Mouse (Mus musculus) ZHBTc4 (cell line): ENCODE results near the gene Rin1.
A peak's percentile ranks its signal among the peaks of the same experiment; 100 is the strongest.

ENCODE experiments used
- DNase-seq: peaks from one replicate; pipeline ENCODE4 v3.0.0-alpha.2; 2011; ENCODE audit warnings: low read depth, low spot score

Gene Rin1

GRCm38 (mm10) chr19:5041588-5041987, 8.7 kb upstream of the Rin1 start:
- DNase-seq: no peak

GRCm38 (mm10) chr19:5045531-5045930, 4.8 kb upstream of the Rin1 start:
- no peak for DNase-seq

DNA sequence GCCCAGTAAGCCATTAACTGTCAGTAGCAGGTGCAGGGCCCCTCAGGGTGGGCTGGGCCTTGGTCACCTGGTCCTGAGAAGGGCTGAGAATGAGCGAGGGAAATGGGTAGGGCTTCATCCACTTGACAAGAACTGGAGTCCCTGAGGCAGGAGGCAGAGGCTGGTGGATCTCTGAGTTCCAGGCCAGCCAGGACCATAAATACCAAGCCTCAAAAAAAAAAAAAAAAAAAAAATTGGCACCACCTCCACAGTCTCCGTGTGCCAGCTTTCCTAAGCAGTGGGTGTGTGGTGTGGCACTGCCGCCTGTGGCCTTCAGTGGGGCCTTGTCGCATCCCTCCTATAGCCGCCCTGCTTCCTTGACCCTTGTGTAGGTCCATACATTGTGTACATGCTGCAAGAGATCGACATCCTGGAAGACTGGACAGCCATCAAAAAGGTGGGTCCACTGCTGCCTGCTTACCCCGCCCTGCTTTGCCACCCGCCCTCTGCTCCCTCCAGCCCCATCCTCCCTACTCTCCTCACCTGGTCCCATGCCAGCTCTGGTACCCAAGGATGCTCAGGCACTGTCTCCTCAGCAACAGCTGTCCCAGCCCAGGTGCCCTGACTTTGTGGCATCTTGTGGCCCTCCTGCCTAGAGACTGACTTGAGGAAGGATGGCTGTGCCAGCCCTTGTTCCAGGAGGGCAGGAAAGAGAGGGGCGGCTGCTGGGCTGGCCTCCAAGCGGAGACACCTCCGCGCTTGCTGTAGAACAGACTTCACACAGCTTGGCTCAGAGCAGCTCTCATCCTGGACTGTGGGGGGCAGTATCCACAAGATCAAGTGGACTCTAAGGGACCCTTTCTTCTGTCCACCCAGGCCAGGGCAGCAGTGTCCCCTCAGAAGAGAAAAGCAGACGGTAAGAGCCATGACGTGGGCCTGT, 1.9 kb upstream of the Rin1 start:
- no peak for DNase-seq

- no peak for DNase-seq
These were observed 956 bp upstream of the Rin1 start for GRCm38 (mm10) chr19:5049325-5049724.

GRCm38 (mm10) chr19:5051031-5051430, 750 bp downstream of the Rin1 start:
- peak; percentile 19 for DNase-seq

DNA sequence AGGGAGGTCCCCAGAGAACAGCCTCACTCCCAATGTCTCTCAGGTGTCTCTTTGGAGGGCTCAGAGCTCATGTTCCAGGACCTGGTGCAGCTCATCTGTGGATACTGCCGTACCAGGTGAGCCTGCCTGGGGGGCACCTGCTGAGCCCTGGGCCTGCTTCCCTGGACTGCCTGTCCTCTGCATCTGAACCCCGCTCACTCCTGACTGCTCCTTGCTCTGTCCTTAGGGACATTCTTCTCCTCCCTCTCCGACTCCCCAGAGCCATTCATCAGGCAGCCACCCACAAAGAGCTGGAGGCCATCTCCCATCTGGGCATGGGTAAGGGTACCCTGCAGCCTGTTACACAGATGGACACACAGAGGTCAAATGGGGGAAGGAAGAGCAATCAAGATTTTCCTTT, 1.2 kb downstream of the Rin1 start:
- no peak for DNase-seq

GRCm38 (mm10) chr19:5052166-5052822, 2.0 kb downstream of the Rin1 start:
- DNase-seq: no peak

DNA sequence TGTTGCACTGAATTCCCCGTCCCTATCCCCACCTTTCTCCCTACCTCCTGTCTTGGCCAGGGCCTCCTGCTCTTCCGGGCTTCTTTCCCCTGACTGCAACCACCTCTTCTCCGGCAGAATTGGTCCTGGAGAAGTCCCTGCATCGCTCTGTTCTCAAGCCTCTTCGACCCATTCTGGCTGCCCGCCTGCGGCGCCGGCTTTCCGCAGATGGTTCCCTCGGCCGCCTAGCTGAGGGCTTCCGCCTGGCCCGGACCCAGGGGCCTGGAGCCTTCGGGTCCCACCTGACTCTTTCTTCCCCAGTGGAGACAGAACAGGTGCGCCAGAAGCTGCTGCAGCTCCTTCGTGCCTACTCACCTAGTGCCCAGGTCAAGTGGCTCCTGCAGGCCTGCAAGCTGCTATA, 2.6 kb downstream of the Rin1 start:
- DNase-seq: no peak

GRCm38 (mm10) chr19:5053909-5054308, 3.6 kb downstream of the Rin1 start:
- DNase-seq: peak; percentile 83

- peak; percentile 70 for DNase-seq
These were observed 6.0 kb downstream of the Rin1 start for GRCm38 (mm10) chr19:5056251-5056650.

DNA sequence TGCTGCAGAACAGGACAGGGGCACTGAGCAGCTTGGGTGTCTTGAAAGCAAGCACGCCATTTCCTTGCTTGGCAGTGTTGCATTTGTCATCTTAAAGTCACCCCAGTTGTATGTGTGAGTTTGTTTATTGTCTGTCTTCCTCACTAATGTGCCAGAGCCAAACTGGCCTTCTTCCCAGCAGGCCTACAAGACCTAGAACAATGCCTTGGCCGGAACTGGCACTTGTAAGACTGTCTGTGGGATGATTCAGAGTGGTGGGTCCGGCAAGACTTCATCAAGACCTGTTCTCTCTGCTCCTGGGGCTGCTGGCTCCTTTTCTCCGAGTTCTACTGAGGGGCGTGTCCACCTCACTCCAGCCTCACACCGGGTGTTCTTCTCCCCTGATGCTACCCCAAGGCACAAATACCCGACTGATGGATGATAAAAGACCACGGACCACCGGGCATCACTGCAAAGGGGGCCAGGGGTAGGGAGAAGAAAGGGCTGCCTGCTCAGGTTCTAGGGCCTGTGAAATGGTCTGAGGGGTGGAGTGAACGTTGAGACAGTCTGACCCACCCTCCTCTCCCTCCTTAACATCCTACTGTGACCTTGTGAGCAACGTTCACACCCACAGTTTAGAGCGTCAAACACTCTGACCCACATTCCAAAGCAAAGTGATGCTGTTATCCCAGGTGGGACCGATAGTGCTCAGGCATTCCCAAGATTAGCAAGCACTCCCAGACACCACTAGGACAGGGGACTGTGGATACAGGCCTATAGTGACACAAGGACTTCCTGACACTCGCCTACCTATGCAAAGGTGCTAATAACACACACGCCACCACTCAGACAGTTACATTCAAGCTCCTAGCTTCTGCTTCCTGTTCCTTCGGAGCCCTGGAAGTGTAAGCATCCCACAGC, 7.8 kb downstream of the Rin1 start:
- DNase-seq: peak; percentile 94

DNA sequence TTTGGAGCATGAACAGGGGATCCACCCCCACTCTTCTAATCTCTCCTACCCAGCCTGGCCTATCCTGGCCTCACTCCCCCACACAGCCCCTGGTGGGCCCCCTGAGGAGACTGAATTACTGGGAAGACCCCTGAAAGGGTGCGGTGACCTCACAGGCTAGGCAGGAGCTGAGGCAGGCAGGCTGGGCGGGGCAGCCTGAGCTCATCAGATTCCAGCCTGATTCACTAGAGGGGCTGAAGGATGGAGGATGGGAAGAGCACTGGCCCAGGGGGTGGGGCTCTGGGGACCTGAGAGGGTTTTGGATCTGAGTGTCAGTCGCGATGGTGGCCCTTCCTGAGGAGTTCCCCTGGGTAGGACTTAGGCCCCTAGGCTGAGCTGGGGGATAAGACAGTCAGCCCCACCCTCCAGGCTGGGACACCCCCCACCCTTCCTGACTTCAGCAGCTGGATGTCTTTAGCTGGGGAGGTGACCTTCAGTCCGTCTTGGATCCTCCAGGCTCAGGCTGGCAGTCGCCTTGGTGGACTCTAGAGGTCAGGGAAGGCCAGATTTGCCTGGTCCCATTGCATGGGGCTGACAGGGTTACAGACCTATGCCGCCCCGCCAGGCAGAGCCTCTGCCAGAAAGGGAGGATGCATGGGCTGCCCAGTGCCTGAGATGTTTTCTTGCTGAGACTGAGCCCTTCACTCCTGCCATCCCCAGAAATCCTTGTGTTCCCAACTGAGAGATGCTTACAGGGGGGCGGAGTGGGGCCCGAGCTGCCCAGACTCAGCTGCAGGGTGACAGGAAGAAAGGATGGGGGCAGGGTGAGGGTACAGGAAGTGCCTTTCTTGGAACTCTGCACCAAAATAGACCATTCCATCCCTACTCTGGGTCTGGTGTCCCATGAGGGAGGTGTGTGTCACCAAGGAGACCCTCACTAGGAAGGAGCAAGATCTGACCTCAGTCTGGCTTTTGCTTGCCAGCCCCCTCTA, 8.8 kb downstream of the Rin1 start:
- DNase-seq: peak; percentile 88

GRCm38 (mm10) chr19:5060365-5061330, 10.4 kb downstream of the Rin1 start:
- DNase-seq: peak; percentile 76

- no peak for DNase-seq
These were observed 11.8 kb downstream of the Rin1 start for GRCm38 (mm10) chr19:5062041-5062440.

- DNase-seq: no peak
These were observed 12.2 kb downstream of the Rin1 start for GRCm38 (mm10) chr19:5062446-5062845.

- DNase-seq: no peak
These were observed 14.8 kb downstream of the Rin1 start for GRCm38 (mm10) chr19:5065104-5065503.

- peak; percentile 49 for DNase-seq
These were observed 16.9 kb downstream of the Rin1 start for GRCm38 (mm10) chr19:5067040-5067799.

DNA sequence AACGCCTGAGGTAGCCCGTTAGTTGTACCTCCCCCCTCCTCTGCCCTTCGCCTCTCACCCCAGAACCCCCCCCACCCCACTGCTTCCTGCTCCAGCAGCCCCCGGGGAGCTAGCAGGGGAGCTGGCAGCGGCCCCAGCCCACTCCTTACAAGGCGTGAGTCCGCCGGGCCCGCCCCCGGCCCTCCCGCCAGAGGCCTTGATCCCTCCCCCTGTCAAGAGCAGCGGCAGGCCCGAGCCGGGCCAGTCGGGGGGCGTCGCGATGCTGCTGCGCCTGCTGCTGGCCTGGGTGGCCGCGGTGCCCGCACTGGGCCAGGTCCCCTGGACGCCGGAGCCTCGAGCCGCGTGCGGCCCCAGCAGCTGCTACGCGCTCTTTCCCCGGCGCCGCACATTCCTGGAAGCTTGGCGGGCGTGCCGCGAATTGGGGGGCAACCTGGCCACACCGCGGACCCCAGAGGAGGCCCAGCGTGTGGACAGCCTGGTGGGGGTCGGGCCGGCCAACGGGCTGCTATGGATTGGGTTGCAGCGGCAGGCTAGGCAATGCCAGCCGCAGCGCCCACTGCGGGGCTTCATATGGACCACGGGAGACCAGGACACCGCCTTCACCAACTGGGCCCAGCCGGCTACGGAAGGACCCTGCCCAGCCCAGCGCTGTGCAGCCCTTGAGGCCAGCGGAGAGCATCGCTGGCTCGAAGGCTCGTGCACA, 17.7 kb downstream of the Rin1 start, which contains the start of gene Cd248:
Gene Cd248 (plus strand): TSS at position 212 of the 703 bp plus-strand sequence.
- DNase-seq: peak; percentile 51
